Mouse (Mus musculus) liver, postnatal 0 days (tissue): Measurements from ENCODE around the gene Gm884. TPM values are rescaled to one million over a fixed set of nuclear protein-coding genes. Genes with fewer than 3 reads are reported as not detected.
"Not testable (repeated sequence)": the region's sequence is repeated elsewhere in the genome, so short reads cannot be mapped to it uniquely, and the experiment has no call there.

Source experiments
- ATAC-seq: fragments of 200-750 bp; cut with Nextera tagmentation; 2 replicates; pipeline ENCODE4 v1.8.0; 2017; ENCODE audit warnings: mild to moderate bottlenecking, moderate library complexity
- DNase-seq: peaks from one replicate; pipeline ENCODE4 v3.0.0-alpha.2; 2016
- H3K27ac ChIP-seq: fragments of 300-500 bp; sonication (generic); 2 replicates; pipeline ENCODE4 v1.5.1; 2014; ENCODE audit warnings: antibody characterized with exemption, moderate library complexity, mild to moderate bottlenecking, low read depth
- H3K27me3 ChIP-seq: fragments of 300-500 bp; sonication (generic); 2 replicates; pipeline ENCODE4 v1.6.1; 2014; ENCODE audit warnings: low read length, control low read depth, mixed read lengths; ENCODE audit not compliant: insufficient read depth
- H3K36me3 ChIP-seq: fragments of 300-500 bp; sonication (generic); replicated peaks from 2 replicates; pipeline ENCODE4 v1.6.1; 2014; ENCODE audit warnings: mild to moderate bottlenecking, control low read depth, low read length, moderate library complexity, mixed read lengths; ENCODE audit not compliant: insufficient read depth
- H3K4me1 ChIP-seq: fragments of 300-500 bp; sonication (generic); 2 replicates; pipeline ENCODE4 v1.6.1; 2014; ENCODE audit warnings: antibody characterized with exemption, mild to moderate bottlenecking, control low read depth; ENCODE audit not compliant: insufficient read depth
- H3K4me2 ChIP-seq: fragments of 300-500 bp; sonication (generic); 2 replicates; pipeline ENCODE4 v1.6.1; 2014; ENCODE audit warnings: low read depth, mild to moderate bottlenecking, low read length, moderate library complexity, mixed read lengths
- H3K4me3 ChIP-seq: fragments of 300-500 bp; sonication (generic); 2 replicates; pipeline ENCODE4 v1.5.1; 2014; ENCODE audit warnings: low read depth, low read length
- H3K9ac ChIP-seq: fragments of 300-500 bp; sonication (generic); replicated peaks from 2 replicates; pipeline ENCODE4 v1.6.1; 2014; ENCODE audit warnings: mild to moderate bottlenecking, moderate library complexity
- H3K9me3 ChIP-seq: fragments of 300-500 bp; sonication (generic); 2 replicates; pipeline ENCODE4 v1.6.1; 2016; ENCODE audit warnings: mild to moderate bottlenecking, control low read depth, low read length, mixed read lengths
- CTCF ChIP-seq: sonication (generic); IDR thresholded peaks from 2 replicates; pipeline ENCODE4 v1.5.1; 2016; ENCODE audit warnings: antibody characterized with exemption, low read depth
- EP300 ChIP-seq: IDR thresholded peaks from 2 replicates; pipeline ENCODE4 v1.6.1; 2016; ENCODE audit warnings: antibody characterized with exemption, low read depth, mild to moderate bottlenecking
- WGBS: fragments of 180-500 bp; shearing (Covaris S2); extraction: QIAGEN DNeasy Blood & Tissue Kit; methylation state at CpG from one replicate; pipeline ENCODE4 v1.1.7; 2014; ENCODE audit not compliant: insufficient replicate concordance; 5-methylcytosine and 5-hydroxymethylcytosine counted together
- polyA plus RNA-seq: library from polyadenylated mRNA; unstranded; fragments of >200 nt; fragmentation: Nextera tagmentation; extraction: Ambion mirVana; gene quantifications from 2 replicates; pipeline ENCODE4 v1.2.1, GENCODE M21; 2015

Gm884 gene
- polyA plus RNA-seq, 1 experiment from 2014 or later = not detected

- 87% methylated on average over 2 of the region's 2 CpGs for WGBS
- Histone ChIP-seq H3K4me2 (no peak overlapping the region), H3K27ac (no peak overlapping the region), H3K36me3 (no peaks in the 10 kb centered on the region), H3K4me1 (no peaks in the 10 kb centered on the region), H3K9ac (no peak overlapping the region), H3K9me3 (no peaks in the 10 kb centered on the region), H3K27me3 (no peaks in the 10 kb centered on the region), H3K4me3 (no peak overlapping the region)
- DNase-seq (no peak), ATAC-seq (no peak)
- TF ChIP-seq EP300 (no peak), CTCF (no peak)
Measured at GRCm38 (mm10) chr11:103610772-103611171, 10.2 kb downstream of the Gm884 start.

- DNase-seq = no peak
- TF ChIP-seq EP300 = no peak
- no peak for TF ChIP-seq CTCF
- Histone ChIP-seq H3K27ac (no peak overlapping the region), H3K4me2 (no peak overlapping the region), H3K9me3 (no peaks in the 10 kb centered on the region), H3K4me3 (no peak overlapping the region), H3K27me3 (no peaks in the 10 kb centered on the region), H3K36me3 (no peaks in the 10 kb centered on the region), H3K9ac (no peak overlapping the region), H3K4me1 (no peaks in the 10 kb centered on the region)
- 31% methylated on average over 5 of the region's 5 CpGs for WGBS
- no peak for ATAC-seq
Measured at GRCm38 (mm10) chr11:103606611-103607010, 14.3 kb downstream of the Gm884 start.

- no peak overlapping the region for H3K27ac ChIP-seq
- 82% methylated on average over 11 of the region's 11 CpGs for WGBS
- no peak for ATAC-seq
Measured at GRCm38 (mm10) chr11:103578339-103578738, 42.6 kb downstream of the Gm884 start.

GRCm38 (mm10) chr11:103556021-103556420 lies 64.9 kb downstream of the Gm884 start:
- H3K4me3 ChIP-seq = no peak overlapping the region
- no peaks in the 10 kb centered on the region for H3K9me3 ChIP-seq
- H3K4me2 ChIP-seq = no peak overlapping the region
- no peaks in the 10 kb centered on the region for H3K4me1 ChIP-seq
- no peaks in the 10 kb centered on the region for H3K36me3 ChIP-seq
- WGBS = 82% methylated on average over 2 of the region's 2 CpGs
- H3K27ac ChIP-seq = no peak overlapping the region
- no peaks in the 10 kb centered on the region for H3K27me3 ChIP-seq
- no peak overlapping the region for H3K9ac ChIP-seq
- DNase-seq (no peak), ATAC-seq (no peak)
- TF ChIP-seq EP300 (no peak), CTCF (peak; percentile 32; the same call in 1 of the 2 replicates)

More at GRCm38 (mm10) chr11:103578339-103578738, 42.6 kb downstream of the Gm884 start:
- no peak overlapping the region for H3K4me2 ChIP-seq
- H3K27me3 ChIP-seq = no peaks in the 10 kb centered on the region
- no peaks in the 10 kb centered on the region for H3K9me3 ChIP-seq
- H3K9ac ChIP-seq = no peak overlapping the region
- DNase-seq = no peak
- no peaks in the 10 kb centered on the region for H3K4me1 ChIP-seq
- H3K36me3 ChIP-seq = no peaks in the 10 kb centered on the region
- no peak overlapping the region for H3K4me3 ChIP-seq
- no peak for TF ChIP-seq CTCF
- TF ChIP-seq EP300 = no peak

GRCm38 (mm10) chr11:103534973-103535372 lies 86.0 kb downstream of the Gm884 start:
- not testable (repeated sequence) for H3K27ac ChIP-seq, H3K9me3 ChIP-seq, ATAC-seq, H3K36me3 ChIP-seq, H3K4me2 ChIP-seq, H3K27me3 ChIP-seq, H3K9ac ChIP-seq, H3K4me3 ChIP-seq, DNase-seq, H3K4me1 ChIP-seq
- 34% methylated on average over 1 of the region's 1 CpGs for WGBS

GRCm38 (mm10) chr11:103512111-103512510 lies 108.8 kb downstream of the Gm884 start:
- WGBS = 70% methylated on average over 2 of the region's 2 CpGs
- Histone ChIP-seq H3K9ac (no peak overlapping the region), H3K27me3 (no peaks in the 10 kb centered on the region), H3K9me3 (peaks cover 2% of the 10 kb centered on the region; the same call in 1 of the 2 replicates), H3K27ac (no peak overlapping the region), H3K36me3 (no peaks in the 10 kb centered on the region), H3K4me1 (no peaks in the 10 kb centered on the region), H3K4me3 (no peak overlapping the region), H3K4me2 (no peak overlapping the region)
- ATAC-seq (no peak), DNase-seq (no peak)
- TF ChIP-seq EP300 (no peak), CTCF (no peak)

- Histone ChIP-seq H3K36me3 (no peaks in the 10 kb centered on the region), H3K4me2 (no peak within 1 kb of the TSS), H3K27me3 (no peaks in the 10 kb centered on the region), H3K9ac (no peak within 1 kb of the TSS), H3K4me3 (no peak within 1 kb of the TSS), H3K27ac (no peak within 1 kb of the TSS), H3K9me3 (no peaks in the 10 kb centered on the region), H3K4me1 (no peaks in the 10 kb centered on the region)
- no peak for ATAC-seq
- DNase-seq = no peak
- TF ChIP-seq EP300 (no peak), CTCF (no peak)
- 81% methylated on average over 12 of the region's 12 CpGs for WGBS
Measured at GRCm38 (mm10) chr11:103504497-103504896, 116.4 kb downstream of the Gm884 start, which contains the start of gene Lrrc37a. Lrrc37a (minus strand) TSS chr11:103504597.

Other genes with a start within 250 kb of the Gm884 start
- 2.1 and 2.3 TPM in 2 replicates for gene Plekhm1, start 208.5 kb downstream of the Gm884 start, polyA plus RNA-seq
- gene Lrrc37a, start 116.5 kb downstream of the Gm884 start, polyA plus RNA-seq = not detected in 2 replicates
- gene Lyzl6, start 17.8 kb upstream of the Gm884 start, polyA plus RNA-seq = not detected in 2 replicates
- not detected in 2 replicates for gene Rprml, start 28.4 kb upstream of the Gm884 start, polyA plus RNA-seq
- gene Gosr2, start 76.8 kb upstream of the Gm884 start, polyA plus RNA-seq = 39.3 and 43.1 TPM in 2 replicates
- 0.08 and 0.20 TPM in 2 replicates for gene Wnt9b, start 128.7 kb upstream of the Gm884 start, polyA plus RNA-seq
- not detected in 2 replicates for gene Wnt3, start 153.0 kb upstream of the Gm884 start, polyA plus RNA-seq